Mouse (Mus musculus) CH12F3 (cell line): ENCODE data around the gene Agbl4.

Experiments used
- in situ Hi-C: fragments of 300-500 bp; cut with MboI; formaldehyde crosslinking; loops from 2 replicates; pipeline ENCODE4 v1.14.3; 2020; ENCODE audit warnings: low sequenced_read_pairs

The Agbl4 gene

DNA sequence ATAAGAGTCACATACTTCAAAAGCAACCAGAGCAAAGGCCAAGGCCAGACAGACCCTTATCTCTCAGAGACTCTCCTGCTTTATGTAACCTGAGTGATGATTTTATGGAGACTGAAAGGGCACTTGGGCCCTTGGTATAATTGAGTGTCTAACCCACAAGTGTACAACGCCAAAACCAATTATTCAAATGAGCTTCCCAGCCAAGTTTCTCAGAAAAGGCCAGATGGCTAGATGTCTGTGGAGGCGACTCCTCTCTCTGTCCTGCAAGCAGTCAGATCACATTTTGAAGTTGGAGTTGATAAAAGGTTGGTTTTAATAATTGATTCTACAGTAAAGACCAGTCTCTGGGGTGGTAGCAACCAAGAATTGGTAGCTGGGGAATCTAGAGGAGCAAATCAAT, 1158.0 kb downstream of the Agbl4 start:
- in situ Hi-C loops: no loop called here

DNA sequence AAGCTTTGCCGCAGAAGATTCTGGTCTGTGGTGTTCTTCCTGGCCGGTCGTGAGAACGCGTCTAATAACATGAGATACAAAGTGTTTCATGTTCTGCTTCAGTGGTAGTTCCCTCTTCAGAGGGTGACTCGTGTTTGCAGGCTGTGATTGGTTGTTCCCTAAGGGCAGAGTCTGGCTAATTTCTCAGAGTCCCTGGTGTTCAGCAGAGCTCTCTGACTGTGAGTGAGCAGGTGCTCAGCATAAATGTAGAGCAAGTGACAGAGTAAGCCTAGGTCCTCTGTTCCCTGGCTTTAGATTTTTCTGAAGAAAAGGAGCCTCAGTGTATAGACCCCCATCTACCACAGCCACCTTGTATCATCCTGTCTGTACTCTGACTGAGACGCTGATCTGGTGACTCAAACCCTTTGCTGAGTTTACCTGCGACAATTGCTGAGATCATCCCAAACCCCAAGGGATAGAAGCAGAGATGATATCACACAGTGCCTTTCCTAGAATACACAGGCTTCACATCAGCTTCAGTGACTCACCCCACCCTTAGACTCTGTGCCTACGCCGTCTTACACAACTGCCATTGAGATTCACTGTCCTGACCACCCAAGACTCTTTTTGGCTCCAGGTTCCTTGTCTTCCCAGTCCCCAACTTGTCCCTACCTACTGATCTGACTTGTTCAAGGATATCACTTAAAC, 1179.8 kb downstream of the Agbl4 start:
- in situ Hi-C loops: no loop called here

DNA sequence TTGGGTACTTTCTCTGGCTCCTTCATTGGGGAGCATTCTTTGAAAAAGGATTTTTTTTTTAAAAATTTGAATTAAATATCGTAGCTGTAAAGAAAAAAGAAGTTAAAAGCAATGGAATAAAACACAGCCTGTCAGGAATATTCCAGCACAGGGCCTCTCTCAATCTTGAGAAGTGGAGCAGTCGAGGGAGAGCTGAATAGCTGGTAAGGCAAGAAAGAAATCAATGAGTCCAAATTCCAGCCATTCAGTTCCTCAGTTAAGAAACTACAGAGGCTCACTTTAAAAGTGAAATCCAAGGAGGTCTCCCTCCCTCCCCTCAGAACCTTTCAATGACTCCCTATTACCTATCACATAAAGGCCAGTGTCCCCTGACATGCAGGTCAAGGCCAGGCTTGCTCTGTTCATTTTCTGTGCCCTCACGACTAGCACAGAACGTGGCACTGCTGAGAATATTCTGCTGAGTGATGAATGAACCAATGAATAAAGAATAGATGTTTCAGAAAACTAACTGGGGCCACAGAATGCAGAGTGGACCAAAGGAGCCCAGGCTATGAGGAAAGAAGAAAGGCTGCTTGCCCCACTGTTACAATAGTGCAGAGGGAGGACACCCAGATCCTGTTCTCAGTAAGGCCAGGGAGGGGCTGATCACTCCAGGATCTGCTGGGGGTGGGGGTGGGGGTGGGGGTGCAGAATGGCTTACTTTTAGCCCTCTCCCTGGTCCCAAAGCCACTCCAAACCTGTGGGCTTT, 1181.8 kb downstream of the Agbl4 start:
- in situ Hi-C loops: no loop called here

DNA sequence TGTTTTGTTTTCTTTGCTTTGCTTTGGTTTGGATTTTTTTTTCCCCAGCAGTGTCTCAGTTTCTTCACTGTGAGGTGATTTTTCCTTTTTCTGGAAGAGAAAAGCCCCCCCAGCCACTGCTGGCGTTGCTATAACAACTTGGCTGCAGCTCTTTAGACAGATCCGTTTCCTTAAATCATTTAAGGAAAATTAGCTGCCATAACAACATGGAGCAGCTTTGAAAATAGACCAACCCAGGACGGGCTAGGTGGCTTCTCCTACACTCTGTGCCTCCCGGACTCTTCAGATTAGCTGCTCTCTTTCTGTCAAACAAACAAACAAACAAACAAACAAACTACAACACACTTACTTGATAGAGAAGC, 1182.4 kb downstream of the Agbl4 start:
- in situ Hi-C loops: no loop called here

DNA sequence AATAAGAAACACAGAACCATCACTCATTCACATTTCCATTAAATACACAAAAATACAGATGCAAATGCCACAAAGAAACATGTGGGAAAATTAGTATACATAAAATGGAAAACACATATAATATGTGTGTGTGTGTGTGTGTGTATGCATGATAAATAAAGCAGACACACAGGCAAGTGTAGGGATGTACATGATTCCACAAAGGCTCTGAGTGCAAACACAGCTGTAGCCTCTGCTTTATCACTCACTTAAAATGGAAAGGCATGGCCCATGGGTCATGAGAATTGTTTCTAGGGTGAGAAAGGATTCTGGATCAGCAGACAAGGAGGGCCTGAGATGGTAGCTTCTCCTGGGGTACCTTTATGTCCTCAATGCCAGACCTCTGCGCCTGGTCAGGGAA, 1182.8 kb downstream of the Agbl4 start:
- in situ Hi-C loops: no loop called here

GRCm38 (mm10) chr4:111583562-111584237, 1186.2 kb downstream of the Agbl4 start:
- in situ Hi-C loops: no loop called here

DNA sequence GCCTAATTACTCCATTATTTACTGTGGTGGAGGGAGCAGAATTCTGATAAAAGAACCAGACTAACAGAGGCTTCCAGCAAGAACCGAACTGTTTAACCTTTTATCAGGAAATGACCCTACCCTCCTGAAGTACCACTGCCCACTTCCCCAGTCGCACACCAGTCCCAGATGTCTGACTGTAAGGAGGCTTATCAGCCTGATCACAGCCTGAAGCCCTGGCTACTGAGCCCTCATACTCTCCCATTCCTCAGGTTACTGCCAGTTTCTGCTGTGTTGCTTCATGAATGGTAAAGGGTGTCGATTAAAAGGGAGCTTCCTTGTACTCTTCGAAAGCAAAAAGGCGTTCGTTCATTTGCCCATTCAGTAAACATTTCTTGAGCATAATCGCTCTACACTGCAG, 1186.8 kb downstream of the Agbl4 start:
- in situ Hi-C loops: no loop called here

DNA sequence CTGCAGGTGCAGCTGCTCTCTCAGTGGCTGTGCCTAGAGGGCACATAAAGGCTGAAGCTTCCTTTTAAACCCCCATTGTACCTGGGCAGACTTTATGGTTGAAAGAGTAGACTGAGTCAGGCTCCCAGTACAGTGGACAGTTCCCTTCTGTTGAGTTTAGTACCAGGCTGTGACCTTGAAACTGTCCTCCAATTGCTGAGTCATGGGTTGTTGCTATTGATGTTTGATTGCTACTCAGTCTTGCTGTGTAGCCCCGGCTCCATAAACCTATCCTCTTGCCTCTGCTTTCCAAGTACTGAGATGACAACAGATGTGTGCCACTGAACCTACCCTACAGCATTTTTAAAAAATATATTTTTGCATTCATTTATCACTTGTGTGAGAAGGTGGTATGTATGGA, 1190.8 kb downstream of the Agbl4 start:
- in situ Hi-C loops: no loop called here

- in situ Hi-C loops: no loop called here
These were observed 1192.2 kb downstream of the Agbl4 start for GRCm38 (mm10) chr4:111589467-111590170.

GRCm38 (mm10) chr4:111594655-111595295, 1197.3 kb downstream of the Agbl4 start:
- in situ Hi-C loops: no loop called here

DNA sequence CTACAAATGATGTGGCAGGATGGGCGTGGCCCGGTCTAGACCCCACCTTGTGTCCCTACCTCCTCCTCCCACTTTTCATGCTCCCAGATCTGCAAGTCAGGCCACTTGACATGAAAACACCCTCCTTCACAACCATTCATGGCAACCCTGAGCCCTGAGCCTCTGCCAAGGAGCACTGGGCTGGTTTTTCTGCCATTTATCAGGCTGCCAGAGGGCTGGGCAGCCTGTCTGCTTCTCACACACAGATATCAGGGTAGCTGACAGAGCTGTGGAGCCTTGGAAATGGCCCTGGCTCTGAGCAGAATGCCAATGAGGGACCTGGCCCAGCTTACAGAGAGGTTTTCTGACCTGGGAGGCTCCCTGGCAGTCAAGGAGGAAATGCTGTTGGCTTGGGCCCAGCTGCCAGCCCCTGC, 1199.8 kb downstream of the Agbl4 start:
- in situ Hi-C loops: no loop called here

- in situ Hi-C loops: no loop called here
These were observed 1200.5 kb downstream of the Agbl4 start for GRCm38 (mm10) chr4:111597986-111598385.

- in situ Hi-C loops: no loop called here
These were observed 1205.7 kb downstream of the Agbl4 start for GRCm38 (mm10) chr4:111603194-111603593.

DNA sequence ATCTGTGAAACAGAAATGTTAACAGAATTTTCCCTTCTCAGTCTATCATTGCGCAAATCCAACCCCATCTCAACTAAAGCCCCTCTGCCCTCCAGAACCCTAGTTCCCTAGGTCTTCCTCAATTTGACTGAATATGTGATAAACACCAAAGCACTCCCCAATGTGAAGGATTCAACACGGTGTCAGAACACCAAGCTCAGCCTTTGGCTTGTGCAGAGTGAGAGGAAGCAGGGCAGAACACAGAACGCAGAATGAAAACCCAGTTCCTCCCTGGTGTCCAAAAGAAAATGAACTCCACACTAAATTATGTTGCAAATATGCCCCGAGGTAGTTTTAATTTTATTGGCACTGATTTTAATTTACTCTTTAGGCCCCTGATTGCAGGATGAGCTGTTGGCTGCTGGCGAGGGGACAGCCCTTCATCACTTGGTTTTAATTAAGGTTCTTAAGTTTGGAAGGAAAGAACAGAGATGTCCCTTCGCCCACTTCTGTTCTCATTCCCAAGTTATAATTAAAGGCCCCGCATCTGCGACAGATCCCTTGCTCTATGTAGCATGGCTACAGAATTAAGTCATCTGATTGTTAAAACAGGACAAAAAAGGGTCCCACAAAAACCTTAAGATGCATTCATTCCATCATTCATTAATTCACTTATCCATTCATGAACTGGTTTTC, 1210.5 kb downstream of the Agbl4 start:
- in situ Hi-C loops: no loop called here

- in situ Hi-C loops: no loop called here
These were observed 1224.4 kb downstream of the Agbl4 start for GRCm38 (mm10) chr4:111621865-111622264.

GRCm38 (mm10) chr4:111624914-111625313, 1227.5 kb downstream of the Agbl4 start:
- in situ Hi-C loops: no loop called here

GRCm38 (mm10) chr4:111626118-111626830, 1228.8 kb downstream of the Agbl4 start:
- in situ Hi-C loops: no loop called here

GRCm38 (mm10) chr4:111632615-111633014, 1235.2 kb downstream of the Agbl4 start:
- in situ Hi-C loops: loop anchor here (10.0 kb wide), 1 partner anchor 318 kb away; no protein-coding TSS in a partner anchor

DNA sequence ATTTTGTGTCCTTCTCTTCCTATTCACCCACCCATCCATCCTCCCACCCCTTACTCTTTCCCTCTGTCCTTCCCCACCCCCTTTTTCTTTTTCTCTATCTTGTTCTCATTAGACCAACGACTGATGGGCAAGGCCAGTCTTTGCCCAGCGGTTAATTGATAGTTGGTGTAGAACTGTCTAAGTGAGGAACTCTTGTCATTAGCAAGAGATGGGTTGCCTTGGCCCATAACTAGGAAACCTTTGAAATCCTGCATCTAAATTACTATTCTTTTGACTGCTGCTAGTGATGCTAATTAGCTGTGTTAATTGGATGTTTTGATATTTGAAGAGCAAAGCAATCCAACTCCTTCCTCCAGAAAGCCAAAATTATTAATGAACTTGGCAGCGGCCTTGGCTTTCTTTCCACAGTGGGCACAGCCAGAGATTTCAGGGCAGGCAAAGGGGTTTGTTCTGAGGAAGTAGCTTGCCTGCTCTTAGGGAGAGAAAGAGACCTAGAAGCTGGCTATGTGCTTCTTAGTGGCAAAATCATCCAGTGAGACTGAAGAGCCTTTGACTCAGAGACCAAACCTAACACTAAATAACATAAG, 1238.2 kb downstream of the Agbl4 start:
- in situ Hi-C loops: loop anchor here (10.0 kb wide), 1 partner anchor 321 kb away; no protein-coding TSS in a partner anchor
